Mouse (Mus musculus): ENCODE data around the gene Tmem229a.
A peak's percentile ranks its signal among the peaks of the same experiment; 100 is the strongest.

Tmem229a gene

DNA sequence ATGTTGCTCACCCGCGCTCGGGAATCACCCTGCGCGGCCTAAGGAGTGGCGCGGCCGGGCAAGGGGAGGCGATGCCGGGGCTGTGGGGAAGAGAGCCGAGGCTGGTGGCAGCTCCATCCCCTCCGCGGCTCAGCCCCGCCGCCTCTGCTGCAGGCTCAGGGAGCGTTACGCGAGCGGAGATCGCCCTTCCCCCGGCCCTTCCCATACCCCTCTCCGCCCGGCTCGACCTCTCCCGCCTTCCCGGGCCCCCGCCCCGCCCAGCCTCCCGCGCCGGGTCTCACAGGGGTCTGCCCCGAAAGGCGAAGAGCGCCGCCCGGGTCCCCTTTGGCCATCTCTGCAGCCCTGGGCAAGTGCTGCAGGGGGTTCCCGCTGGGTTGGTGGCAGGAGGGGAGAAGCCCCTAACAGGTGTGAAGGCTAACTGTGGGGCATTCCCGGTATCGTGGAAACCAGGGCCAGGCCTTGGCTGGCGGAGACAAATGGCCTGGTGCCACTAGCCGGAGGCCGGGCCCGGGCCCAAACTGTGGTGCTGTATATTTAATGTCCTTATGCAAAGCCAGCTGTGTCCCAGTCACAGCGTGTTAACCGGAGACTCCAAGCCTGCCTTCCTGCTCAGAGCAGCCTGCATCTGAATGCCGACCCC is at the start of gene Tmem229a:
Gene Tmem229a (minus strand): TSS at position 352 of the 640 bp plus-strand sequence.
- peak; percentile 69 to 78 for DNase-seq

DNA sequence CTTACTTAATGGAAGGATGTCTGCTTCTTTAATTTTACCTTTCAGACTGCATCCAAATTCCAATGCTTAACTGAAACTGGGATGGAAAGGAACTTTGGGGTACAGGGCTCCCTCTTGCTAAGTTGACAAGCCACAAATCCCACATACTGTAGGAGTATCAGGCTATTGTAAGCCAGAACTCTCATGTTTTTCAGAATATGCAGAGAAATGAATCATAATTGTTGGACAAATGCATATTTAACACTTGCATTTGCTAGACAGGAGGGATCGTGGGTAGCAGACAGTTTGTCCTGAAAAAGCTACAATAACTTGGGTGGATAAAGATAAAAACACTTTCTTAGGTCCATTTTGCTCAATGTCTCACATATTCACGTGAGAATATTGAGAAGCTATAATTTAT is 37.7 kb upstream of the Tmem229a start:
- no peak for DNase-seq

DNA sequence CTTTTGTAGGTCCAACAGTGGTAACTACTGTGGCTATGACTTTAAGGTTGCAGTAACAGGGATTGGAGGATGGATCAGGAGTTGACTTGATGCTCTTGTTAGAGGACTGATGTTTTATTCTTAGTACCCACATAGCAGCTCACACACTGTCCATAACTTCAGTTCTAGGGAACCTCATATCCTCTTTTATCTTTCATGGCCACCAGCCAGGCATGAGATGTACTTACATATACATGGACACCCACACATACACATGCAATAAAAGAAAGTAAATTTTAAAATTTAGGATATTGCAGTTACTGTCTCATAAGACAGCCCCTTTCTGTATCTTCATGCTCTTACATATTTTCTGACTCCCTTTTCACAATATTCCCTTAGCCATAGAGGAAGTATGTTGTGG is 33.7 kb upstream of the Tmem229a start:
- no peak for DNase-seq

DNA sequence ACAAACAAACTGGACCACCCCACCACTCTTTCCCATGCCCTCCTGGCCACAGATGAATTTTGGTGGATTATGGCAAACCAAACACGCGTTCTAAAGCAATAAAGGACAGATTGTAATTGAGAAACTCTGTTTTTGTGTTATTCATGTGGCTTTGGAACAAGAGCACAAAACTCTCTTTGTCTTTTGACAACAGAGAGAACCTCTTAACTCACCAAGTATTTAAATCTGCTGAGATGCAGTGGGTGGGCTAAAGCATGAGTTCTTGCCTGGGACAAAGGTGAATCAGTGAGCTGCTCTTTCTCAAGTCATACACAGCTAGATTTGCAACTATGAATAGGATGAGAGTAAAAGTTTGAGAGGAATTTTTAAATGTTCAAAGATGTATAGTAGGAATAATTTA is 20.1 kb upstream of the Tmem229a start:
- no peak for DNase-seq

DNA sequence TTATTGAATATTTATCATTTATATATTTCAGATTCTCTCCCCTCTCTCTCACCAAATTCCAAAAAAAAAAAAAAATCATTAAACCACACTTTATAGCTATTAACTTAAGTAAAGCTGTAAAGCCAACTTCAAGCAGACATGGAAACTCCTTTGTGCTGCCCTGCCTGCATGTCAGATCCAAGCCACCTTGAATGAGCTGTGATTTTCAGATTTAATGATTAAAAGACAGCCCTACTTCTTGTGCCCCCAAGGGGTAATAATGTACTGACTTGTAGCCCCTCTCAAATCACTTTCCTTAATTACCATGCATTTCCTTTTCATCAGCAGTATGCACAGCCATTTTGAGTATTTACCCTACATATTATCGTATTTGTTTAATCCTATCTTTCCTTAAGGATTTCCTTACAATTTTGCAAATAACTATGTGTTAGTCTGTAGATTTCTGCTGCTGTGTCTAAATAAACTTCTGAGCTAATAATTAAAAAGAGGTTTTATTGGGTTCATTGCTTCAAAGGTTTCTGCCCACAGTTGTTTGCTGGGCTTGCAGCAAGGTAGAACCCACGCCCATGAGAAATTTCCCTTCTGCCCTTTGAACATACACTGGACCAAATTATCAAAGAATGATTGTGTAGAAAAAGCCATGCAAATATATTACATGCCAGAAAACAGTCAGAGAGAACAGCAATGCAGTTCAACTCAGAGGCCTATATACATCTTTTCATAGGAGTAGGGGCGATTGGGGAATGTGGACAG is 12.6 kb upstream of the Tmem229a start:
- no peak for DNase-seq

DNA sequence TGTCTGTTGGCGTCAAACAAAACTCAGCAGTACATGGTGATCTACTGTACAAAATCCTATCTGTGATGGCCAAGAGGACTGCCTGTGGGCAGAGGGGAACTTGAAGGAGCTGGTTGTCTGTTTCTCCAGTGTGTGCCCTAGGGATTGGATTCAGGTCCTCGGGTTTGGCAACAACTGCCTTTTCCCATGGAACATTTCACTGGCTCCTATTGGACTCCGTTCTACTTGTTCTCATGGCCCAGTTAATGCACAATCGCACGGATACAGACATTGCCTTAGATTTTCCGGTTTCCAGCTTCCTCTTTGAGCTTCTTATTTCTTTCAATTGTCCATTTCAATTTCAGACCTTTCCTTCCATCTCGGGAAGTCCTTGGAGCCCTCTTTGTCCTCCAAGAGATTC is 11.6 kb upstream of the Tmem229a start:
- DNase-seq, result no peak

DNA sequence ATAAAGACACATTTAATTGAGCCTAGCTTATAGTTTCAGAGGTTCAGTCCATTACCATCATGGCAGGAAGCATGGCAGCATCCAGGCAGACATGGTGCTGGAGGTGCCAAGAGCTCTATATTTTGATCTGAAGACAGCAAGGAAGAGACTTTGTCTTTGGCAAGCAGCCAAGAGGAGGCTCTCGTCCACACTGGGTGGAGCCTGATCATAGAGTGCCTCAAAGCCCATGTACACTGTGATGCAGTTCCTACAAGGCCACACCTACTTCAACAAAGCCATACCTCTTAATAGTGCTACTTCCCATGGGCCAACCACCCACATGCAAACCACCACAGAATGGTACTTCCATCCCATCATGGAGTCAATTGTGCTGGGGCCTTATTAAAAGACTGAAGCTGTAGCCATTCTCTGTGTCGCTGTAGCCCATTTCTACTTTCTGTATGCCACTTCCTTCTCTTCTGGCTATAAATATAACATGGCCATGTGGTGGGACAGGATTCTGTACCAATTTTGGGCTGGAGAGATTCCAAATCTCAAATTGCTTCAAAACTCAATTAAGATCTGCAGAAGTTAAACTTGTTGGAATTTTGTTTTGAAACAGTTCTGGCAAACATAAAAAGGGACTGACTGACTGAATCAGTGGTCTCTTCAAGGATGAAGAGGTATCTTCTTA is 10.0 kb upstream of the Tmem229a start:
- no peak for DNase-seq

DNA sequence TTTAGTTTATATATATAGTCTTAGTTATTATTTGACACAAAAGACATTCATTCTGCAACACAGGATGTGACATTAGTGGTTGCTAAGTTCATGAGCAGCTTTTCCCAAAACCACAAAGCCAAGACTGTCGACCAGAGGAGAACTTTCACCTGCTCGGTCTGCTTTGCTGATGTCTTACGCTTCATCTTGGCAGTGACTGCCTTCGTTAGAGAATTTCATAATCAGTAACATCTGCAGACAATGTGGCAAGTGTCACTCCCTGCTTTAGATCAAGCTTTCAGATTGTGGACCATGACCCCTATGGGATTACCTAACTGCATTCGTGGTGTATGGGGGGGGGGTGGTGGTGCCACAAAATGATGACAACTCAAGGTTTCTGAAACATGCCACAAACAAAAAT is 7.7 kb upstream of the Tmem229a start:
- DNase-seq, result no peak

DNA sequence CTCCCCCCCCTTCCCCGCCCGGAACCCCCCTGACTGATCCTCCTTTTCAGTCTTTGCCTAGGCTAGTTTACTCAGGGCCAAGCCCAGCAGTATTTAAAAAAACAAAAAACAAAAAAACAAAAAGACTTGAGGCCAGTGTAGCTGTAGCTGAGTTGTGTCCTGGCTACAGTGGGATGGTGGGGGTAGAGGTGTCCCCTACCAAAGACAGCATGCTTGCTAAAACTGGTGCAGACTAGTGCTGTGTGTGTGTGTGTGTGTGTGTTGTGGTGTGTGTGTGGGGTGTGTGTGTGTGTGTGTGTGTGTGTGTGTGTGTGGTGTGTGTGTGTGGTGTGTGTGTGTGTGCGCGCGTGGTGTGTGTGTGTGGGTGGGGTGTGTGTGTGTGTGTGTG is 483 bp upstream of the Tmem229a start:
- DNase-seq, result no peak

DNA sequence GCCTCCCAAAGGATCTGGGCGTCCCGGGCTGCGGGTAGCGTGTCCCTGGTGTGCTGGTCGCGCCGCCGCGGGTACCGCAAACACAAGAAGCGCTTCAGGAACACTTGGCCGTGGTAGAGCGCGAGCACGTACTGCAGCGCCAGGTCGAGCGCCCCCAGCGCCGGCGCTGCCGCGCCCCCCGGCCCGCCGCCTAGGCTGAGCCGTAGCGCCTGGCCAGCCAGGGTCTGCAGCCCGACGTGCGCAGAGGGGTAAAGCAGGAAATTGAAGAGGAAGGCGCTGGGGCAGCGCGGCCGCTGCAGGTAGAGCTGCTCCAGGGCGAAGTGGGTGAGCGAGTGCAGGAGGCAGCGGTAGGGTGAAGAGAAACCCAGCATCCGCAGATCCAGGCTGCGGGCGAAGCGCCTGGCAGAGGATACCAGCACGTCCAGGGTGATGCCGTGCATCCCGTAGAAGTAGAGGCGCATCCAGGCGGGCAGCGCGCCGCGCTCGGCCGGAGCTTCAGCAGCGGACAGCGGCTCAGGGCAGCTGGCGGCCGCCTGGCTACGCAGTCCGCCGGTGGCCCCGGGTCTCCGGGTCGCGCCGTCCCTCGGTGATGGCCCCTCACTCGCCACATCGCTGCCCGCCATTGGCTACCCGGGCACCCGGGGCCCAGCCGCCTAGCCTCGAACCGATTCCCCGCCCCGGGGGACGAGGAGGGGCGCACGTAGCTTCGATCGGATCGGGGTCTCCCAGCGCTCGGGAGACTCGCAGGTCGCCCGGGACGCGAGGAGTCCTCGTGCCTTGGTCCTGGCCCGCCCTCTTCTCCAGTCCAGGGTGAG is 759 bp downstream of the Tmem229a start:
- peak; percentile 54 to 73 for DNase-seq

DNA sequence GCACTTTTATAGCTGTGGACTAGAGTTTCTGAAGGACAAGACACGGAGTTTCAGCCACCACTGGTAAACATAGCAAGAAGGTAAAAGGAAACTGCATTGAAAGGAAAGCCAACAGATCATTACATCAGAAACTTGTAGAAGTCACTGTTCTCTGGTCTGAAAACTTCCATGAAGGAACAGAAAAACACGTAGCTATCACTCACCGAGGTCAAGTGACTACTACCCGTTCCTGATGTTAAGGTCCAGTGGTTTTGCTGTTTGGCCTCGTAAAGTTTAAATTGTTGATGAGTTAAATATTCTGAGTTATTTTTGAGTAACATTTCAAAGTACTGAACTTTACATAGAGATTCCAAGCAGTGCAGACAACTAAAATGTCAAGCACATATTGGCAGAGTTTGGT is 2.0 kb downstream of the Tmem229a start:
- no peak for DNase-seq

DNA sequence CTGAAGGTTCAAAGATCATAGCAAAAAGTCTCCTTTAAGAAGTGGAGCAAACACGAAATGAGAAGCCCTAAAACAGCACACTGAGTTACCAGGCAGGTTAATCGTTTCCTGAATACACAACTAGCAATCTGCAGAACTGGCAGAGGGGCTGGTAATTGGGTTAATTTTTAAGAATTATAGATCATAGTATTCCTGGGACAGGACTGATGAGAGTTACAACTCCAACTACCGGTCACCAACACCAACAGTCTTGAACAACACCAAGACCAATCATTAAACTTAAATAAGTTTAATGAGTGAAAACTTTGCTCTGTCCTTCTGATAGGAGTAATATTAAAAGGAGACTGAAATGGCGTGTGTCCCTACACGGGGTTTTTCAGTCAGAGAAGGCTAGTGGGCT is 3.8 kb downstream of the Tmem229a start:
- no peak for DNase-seq

DNA sequence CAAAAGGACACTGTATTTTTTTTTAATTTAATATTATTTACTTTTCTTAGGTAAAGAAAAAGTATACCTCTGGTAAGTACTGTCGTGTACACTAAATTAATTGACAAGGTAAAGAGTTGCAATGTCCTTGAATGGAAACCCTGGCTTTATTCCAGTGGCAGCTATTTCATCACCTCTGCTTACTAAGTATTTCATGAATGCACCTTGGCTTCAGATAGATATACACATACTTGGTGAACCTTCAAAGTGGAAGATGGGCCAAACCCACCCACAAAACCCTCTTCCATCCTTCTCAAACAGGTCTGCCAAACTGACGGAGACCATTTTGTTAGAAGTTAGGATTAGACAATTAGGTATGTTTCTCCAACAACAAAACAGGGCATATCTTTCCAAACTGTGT is 5.4 kb downstream of the Tmem229a start:
- DNase-seq, result no peak

DNA sequence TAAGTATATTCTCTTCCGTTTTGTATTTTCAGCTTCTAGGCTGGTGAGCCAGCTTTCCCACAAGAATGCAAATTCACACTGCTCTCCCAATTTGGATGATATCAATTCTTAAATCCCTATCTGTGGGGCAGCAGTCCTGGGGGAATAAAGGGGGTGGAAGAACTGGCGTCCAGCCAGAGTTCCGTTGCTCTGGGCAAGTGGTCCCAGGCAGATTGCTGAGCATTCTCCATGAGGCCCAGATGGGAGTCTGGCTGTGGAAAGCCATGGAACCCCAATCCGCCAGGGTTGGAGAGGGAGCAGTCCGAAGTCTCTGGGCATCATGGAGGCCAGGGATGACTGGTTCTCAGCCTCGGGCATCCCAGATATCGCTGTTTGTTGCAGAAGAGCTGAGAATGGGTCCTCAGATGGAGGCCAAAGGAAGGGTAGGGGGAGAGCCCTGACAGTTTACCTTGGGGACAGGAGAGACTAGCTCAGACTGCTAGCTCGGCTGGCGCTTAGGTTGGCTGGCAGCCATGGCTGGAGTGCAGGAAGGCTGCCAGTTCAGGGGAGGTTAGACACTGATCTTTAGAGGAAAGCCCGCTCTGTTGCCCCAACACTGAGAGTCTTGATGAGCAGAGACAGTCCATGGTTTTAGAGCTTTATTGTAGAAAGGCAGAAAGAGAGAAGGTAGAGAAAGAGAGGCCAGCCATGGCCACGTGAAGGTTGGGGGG is 30.9 kb downstream of the Tmem229a start:
- DNase-seq, result peak in 1 of 2 experiments; percentile 2

DNA sequence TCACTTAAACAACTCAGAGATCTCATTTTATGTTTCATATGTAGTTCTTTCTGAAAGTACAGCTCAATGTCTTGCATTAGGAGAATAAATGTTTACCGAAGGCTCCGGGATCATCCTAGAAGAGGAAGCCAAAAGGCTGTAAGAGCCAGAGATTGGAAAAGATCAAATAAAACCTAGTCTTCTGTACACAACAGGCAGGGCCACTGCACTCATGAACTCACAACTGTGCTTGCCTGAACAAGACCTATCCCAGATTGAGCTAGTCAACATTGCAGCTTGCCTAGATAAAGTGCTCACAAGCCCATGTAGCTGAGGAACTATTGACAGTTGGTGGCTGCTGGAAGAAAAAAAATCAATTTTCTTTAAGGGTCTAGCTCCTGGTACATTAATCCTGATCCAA is 42.5 kb downstream of the Tmem229a start:
- DNase-seq, result no peak

DNA sequence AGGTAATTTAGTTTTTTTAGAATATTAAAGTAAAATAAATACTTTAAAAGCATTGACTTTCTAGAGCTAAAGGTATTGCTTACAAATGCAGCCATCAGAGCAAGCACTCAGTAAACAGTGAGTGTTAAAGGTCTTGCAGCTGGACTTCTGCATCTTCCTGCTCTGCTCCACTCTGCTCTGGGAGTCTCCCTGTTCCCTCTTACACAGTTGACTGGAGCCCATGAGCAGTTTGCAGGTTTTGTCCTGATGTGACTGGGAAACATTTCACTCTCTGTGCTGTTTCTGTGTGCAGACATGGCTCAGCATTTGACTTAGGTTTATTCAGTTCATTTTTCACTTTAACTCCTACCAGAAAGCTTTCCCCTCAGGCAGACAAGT is 45.4 kb downstream of the Tmem229a start:
- peak in 1 of 2 experiments; percentile 12 for DNase-seq

DNA sequence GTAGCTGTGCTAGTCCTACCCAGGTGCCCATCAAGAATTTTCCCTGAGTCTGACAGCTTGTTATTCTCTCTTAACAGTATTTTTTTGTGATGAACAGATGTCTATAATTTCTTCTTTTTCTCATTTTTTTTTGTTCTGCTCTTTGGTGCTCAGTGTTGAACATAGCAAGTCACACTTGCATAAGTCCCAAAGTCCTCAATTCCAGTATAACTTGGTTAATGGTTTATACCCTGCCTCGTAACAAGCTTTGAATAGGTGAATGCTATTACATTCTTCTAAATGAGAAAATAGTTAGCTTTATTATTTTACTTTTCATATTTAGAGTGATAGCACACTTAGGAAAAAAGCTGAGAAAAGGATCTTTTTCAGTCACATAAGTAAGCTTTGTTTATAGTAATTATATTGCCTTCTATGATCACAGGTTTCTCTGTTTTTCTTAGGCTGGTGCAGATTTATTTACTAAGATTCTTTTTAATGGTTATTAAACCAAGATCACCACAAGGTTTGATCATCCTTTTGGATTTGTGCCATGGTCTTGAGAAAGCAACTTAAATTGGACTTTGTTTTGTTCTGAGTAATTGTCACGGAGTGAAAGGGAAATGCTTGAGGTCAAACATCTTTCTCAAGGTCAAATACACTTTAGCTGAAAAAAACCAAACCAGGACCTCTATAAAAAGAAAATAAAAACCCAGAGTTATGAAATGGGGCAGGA is 45.9 kb downstream of the Tmem229a start:
- no peak for DNase-seq

DNA sequence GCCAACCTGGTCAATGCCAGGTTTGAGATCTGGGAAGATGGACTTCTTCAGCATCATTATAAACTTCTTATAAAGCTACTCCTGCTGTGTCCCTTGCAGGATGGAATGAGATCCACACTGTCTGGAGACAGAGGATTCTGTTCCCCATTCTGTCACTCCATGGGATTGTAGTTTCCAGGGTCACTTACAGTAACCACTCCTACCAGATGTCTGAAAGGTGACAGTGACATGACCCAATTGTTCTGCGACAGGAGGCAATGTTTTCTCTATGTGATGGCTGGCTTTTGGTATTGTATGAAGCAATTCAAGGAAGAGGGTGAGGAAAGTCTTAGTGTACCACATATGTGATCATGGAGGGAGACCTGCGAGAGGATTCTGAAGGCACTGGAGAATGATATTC is 48.3 kb downstream of the Tmem229a start:
- no peak for DNase-seq

DNA sequence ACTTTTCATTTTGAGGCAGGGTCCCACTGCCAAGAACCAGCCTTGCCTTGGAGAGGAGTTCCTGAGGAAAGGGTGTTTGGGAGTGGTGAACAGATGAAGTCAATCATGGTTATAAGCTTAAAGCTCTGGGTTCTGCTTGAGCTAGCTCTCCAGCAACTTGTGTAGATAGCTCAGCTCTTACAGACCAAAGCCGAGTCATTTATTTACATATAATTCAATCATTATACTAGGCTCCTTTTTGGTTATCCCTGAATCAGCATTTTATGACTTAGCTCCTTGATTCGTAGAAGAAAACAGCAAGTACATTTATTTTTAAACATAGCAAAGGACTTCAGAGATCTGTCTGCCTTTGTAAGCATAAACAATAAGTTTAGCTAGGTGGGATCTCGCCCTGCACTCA is 51.0 kb downstream of the Tmem229a start:
- no peak for DNase-seq
